Mouse (Mus musculus): ENCODE measurements at regions not wholly inside any gene's neighbourhood (a gene's known extent, or its start where the extent isn't known, plus 50 kb on each side); places are given as distances from the start of the nearest gene placed in this dataset.

GRCm38 (mm10) chr14:45805950-45806349 lies 148.0 kb upstream of the Ddhd1 start:
- TF ChIP-seq POLR2A (IDR thresholded peaks at IDR 0.05; ENCODE audit: borderline replicate concordance, extremely low read depth, low read depth, low read length) (no peak), CTCF (IDR thresholded peaks at IDR 0.05; ENCODE audit: insufficient read depth, low read length) (no peak)
